Mouse (Mus musculus) limb, embryonic 14.5 days (tissue): ENCODE measurements at regions not wholly inside any gene's neighbourhood (a gene's known extent, or its start where the extent isn't known, plus 50 kb on each side); places are given as distances from the start of the nearest gene placed in this dataset.

Experiments used
- ATAC-seq: fragments of 200-750 bp; cut with Nextera tagmentation; 2 replicates; pipeline ENCODE4 v1.8.0; 2017; ENCODE audit warnings: low read depth, moderate number of reproducible peaks, moderate TSS enrichment; ENCODE audit not compliant: low FRiP score
- DNase-seq: peaks from one replicate; pipeline ENCODE4 v3.0.0-alpha.2; 2015; ENCODE audit warnings: low spot score
- H3K27ac ChIP-seq: fragments of 300-500 bp; sonication (generic); replicated peaks from 2 replicates; pipeline ENCODE4 v1.5.1; 2014; ENCODE audit warnings: low read depth, mild to moderate bottlenecking, low read length, moderate library complexity, mixed read lengths
- H3K27me3 ChIP-seq: fragments of 300-500 bp; sonication (generic); 2 replicates; pipeline ENCODE4 v1.6.1; 2014; ENCODE audit warnings: low read length, mixed read lengths; ENCODE audit not compliant: control insufficient read depth, insufficient read depth
- H3K36me3 ChIP-seq: fragments of 300-500 bp; sonication (generic); 2 replicates; pipeline ENCODE4 v1.6.1; 2014; ENCODE audit warnings: mild to moderate bottlenecking, low read length, moderate library complexity, mixed read lengths; ENCODE audit not compliant: control insufficient read depth, insufficient read depth
- H3K4me1 ChIP-seq: fragments of 300-500 bp; sonication (generic); 2 replicates; pipeline ENCODE4 v1.6.1; 2014; ENCODE audit warnings: antibody characterized with exemption, low read length, mixed read lengths; ENCODE audit not compliant: control insufficient read depth, insufficient read depth
- H3K4me2 ChIP-seq: fragments of 300-500 bp; sonication (generic); replicated peaks from 2 replicates; pipeline ENCODE4 v1.6.1; 2014; ENCODE audit warnings: low read depth, mild to moderate bottlenecking, low read length, moderate library complexity; ENCODE audit not compliant: severe bottlenecking
- H3K4me3 ChIP-seq: fragments of 300-500 bp; sonication (generic); replicated peaks from 2 replicates; pipeline ENCODE4 v1.5.1; 2014; ENCODE audit warnings: low read length
- H3K9ac ChIP-seq: fragments of 300-500 bp; sonication (generic); 2 replicates; pipeline ENCODE4 v1.6.1; 2014; ENCODE audit warnings: mild to moderate bottlenecking, low read depth, low read length, moderate library complexity; ENCODE audit not compliant: severe bottlenecking
- H3K9me3 ChIP-seq: fragments of 300-500 bp; sonication (generic); 2 replicates; pipeline ENCODE4 v1.6.1; 2016; ENCODE audit warnings: low read length; ENCODE audit not compliant: control insufficient read depth
- POLR2A ChIP-seq: fragments of 200-500 bp; IDR thresholded peaks from 2 replicates; pipeline ENCODE4 v1.8.0; 2012; ENCODE audit warnings: inconsistent platforms, mild to moderate bottlenecking, moderate library complexity, borderline replicate concordance; ENCODE audit not compliant: insufficient read depth, insufficient read length; ENCODE audit errors: extremely low read depth
- WGBS: fragments of 180-500 bp; shearing (Covaris S2); extraction: QIAGEN DNeasy Blood & Tissue Kit; methylation state at CpG from one replicate; pipeline ENCODE4 v1.1.7; 2014; 5-methylcytosine and 5-hydroxymethylcytosine counted together

DNA sequence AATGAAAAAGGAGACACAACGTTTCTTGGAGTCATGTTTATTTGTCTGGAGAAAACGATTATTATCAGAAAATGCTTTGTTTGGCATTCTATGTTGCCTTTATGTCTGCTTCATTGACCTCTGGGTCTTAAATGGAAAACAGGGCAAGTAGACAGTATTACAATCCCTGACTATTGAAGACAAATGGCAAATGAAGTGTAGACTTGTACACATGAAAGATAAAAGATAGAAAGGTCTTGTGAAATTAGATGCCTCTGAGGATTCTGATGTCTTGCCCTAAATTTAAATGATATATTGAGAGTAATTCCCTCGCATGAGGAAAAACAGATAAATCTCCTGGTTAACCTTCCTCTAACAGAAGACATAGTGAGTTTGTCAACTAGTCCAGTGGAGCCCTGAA, 1186.7 kb downstream of the Slitrk1 start:
- DNase-seq (no peak), ATAC-seq (no peak)
- Histone ChIP-seq H3K27me3 (no peaks in the 10 kb centered on the region), H3K9me3 (no peaks in the 10 kb centered on the region), H3K9ac (no peak overlapping the region), H3K4me1 (no peaks in the 10 kb centered on the region), H3K36me3 (no peaks in the 10 kb centered on the region), H3K4me2 (no peak overlapping the region), H3K27ac (no peak overlapping the region), H3K4me3 (no peak overlapping the region)
- WGBS: 61% methylated on average over 3 of the region's 3 CpGs
- TF ChIP-seq POLR2A: no peak

DNA sequence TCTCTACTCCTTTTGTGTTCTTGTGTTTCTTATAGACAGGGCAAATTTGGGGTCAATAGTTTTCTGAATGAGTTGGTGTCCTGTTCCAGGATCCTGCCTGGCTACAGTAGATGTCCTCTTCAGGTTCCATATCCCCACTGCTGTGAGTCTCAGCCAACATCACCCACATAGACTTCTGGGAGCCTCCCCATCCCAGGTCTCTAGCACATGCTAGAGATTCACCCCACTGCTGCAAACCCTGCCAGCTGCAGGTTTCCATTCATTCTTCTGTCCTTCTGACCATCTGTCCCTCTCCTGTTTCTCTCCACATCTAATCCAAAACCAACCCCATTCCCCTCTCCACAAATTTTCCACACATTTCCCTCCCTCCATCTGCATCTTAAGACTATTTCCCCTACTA, 1225.6 kb downstream of the Slitrk1 start:
- no peaks in the 10 kb centered on the region for H3K4me1 ChIP-seq
- H3K9me3 ChIP-seq: no peaks in the 10 kb centered on the region; the same call in 1 of the 2 replicates
- DNase-seq (no peak), ATAC-seq (no peak)
- H3K36me3 ChIP-seq: no peaks in the 10 kb centered on the region
- H3K27ac ChIP-seq: no peak overlapping the region
- H3K4me3 ChIP-seq: no peak overlapping the region
- H3K9ac ChIP-seq: no peak overlapping the region
- no peak for TF ChIP-seq POLR2A
- H3K27me3 ChIP-seq: no peaks in the 10 kb centered on the region
- H3K4me2 ChIP-seq: no peak overlapping the region

GRCm38 (mm10) chr14:107687261-107688019, 1226.5 kb downstream of the Slitrk1 start:
- H3K4me1 ChIP-seq: no peaks in the 10 kb centered on the region
- H3K9ac ChIP-seq: no peak overlapping the region
- no peak overlapping the region for H3K4me2 ChIP-seq
- no peaks in the 10 kb centered on the region; the same call in 1 of the 2 replicates for H3K9me3 ChIP-seq
- H3K27ac ChIP-seq: no peak overlapping the region
- TF ChIP-seq POLR2A: no peak
- H3K4me3 ChIP-seq: no peak overlapping the region
- 86% methylated on average over 3 of the region's 3 CpGs for WGBS
- no peak for DNase-seq
- no peaks in the 10 kb centered on the region for H3K36me3 ChIP-seq
- ATAC-seq: no peak
- H3K27me3 ChIP-seq: no peaks in the 10 kb centered on the region

DNA sequence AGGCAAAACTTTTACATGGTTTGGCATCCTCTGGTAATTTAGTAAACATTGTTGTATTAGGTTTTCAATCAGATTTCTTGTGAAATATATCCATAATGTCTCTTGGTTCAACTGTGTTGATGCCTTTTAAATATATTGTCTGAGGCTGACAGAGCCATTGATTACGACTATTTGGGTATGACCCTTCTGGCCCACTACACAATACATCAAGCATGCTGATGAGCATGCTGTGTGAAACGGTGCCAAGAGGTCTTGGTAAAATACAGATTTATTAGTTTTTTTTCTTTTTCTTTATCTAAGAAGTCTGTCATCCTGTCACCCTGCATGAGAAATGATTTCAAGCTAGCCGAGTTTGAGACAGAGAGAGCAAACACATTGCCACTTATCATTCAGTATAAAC, 1257.4 kb downstream of the Slitrk1 start:
- no peak overlapping the region for H3K4me3 ChIP-seq
- 66% methylated on average over 3 of the region's 3 CpGs for WGBS

GRCm38 (mm10) chr14:107615466-107615865, 1298.5 kb downstream of the Slitrk1 start:
- H3K9ac ChIP-seq: no peak overlapping the region
- H3K36me3 ChIP-seq: no peaks in the 10 kb centered on the region
- DNase-seq (no peak), ATAC-seq (no peak)
- 92% methylated on average over 5 of the region's 5 CpGs for WGBS
- no peak overlapping the region for H3K4me3 ChIP-seq
- no peaks in the 10 kb centered on the region for H3K9me3 ChIP-seq
- no peak overlapping the region for H3K4me2 ChIP-seq
- H3K27me3 ChIP-seq: no peaks in the 10 kb centered on the region
- no peaks in the 10 kb centered on the region for H3K4me1 ChIP-seq
- no peak for TF ChIP-seq POLR2A
- H3K27ac ChIP-seq: no peak overlapping the region

More for the DNA sequence above, 1257.4 kb downstream of the Slitrk1 start:
- TF ChIP-seq POLR2A: no peak
- Histone ChIP-seq H3K36me3 (no peaks in the 10 kb centered on the region), H3K4me1 (no peaks in the 10 kb centered on the region), H3K27me3 (no peaks in the 10 kb centered on the region), H3K9me3 (no peaks in the 10 kb centered on the region), H3K4me2 (no peak overlapping the region), H3K9ac (no peak overlapping the region), H3K27ac (no peak overlapping the region)
- DNase-seq (no peak), ATAC-seq (no peak)
